Mouse (Mus musculus): Measurements from ENCODE around the gene Slc8a3.

The Slc8a3 gene

DNA sequence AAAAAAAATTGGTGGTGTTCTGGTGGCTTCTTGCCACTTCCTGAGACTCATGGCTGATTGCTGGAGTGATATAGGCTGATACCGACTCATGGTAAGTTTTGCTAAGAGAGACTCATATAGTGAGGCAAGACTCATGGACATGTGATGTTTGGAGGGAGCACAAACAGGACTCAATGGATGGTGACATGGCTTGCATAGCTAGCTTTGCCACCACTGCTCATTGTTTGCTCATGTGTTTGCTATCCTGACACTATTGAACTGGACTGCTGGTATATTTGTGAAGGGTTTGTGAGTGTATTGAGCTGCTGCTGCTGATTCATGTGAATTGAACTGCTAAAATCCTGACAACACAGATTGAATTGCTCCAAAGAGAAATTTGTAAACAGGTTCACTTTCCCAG, 95.8 kb downstream of the Slc8a3 start:
- DNase-seq (ENCODE audit: low read depth), result peak; percentile 38

- no peak for DNase-seq (ENCODE audit: low read depth)
Measured at GRCm38 (mm10) chr12:81235456-81236330, 97.3 kb downstream of the Slc8a3 start.

DNA sequence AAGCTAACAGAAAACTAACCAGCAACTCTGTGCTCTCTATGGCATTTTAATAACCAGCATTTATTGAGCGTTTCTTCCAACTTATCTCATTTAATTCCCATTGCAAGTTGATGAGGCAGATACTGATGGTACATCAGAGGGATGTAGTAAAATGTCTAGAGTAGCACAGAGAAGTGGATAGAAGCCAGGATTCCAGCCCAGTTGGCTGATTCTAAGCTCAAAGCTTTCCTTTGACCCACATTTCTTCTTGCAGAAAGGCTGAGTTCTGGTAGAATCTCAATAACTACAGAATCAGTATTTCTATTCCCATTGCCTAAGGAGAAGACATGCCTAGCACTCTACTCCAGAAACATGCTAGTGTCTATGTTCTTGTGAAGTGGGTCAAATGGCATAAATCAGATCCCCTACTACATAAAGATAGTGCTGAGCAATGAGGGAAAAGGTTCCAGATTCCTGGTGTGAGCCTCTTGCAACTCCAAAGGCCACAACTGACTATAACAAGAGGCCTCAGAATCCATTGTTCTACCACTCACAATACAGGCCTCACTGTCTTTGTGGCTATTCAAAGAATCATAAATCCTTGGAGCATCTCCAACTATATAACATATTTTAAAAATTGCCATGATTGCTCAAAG, 99.1 kb downstream of the Slc8a3 start:
- no peak for DNase-seq (ENCODE audit: low read depth)

GRCm38 (mm10) chr12:81227767-81228460, 105.1 kb downstream of the Slc8a3 start:
- no peak for DNase-seq (ENCODE audit: low read depth)

DNA sequence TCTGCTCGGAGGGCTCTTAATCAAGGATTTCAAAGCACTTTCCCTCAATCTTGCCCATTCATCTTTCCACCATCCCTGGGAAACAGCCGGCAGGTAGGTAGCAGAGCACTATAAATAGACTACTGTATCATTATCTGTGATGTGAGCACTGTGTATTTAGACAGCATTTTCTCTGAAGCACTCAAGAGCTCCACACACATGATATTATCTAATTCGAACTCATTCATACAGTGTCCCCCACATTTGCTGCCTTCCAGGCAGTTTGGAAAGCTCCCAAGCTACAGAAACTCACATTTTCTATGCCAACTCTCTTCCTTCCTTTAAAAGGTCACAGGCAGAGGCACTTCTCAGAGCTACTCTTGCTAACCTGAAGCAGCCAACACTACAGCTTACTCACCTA, 106.4 kb downstream of the Slc8a3 start:
- DNase-seq (ENCODE audit: low read depth), result no peak

- DNase-seq (ENCODE audit: low read depth), result no peak
Measured at GRCm38 (mm10) chr12:81225966-81226577, 106.9 kb downstream of the Slc8a3 start.

- no peak for DNase-seq (ENCODE audit: low read depth)
Measured at GRCm38 (mm10) chr12:81224843-81225242, 108.1 kb downstream of the Slc8a3 start.

DNA sequence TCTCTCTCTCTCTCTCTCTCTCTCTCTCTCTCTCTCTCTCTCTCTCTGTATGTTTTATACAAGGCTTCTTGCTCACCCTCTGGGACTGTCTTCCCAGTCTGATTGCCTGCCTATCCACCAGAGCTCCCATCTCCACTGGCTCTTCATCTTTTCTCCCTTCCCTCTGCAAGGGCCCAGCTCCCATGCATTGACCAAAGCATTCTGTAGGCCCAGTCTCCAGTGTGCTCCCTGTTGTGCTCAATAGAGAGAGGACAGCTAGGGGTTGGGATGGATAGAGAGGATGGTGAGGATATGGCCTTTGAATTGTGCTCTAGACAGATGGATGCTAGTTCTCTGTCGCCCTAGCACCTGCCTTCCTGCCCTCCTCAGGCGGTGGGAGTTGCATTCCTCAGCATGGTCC, 109.7 kb downstream of the Slc8a3 start:
- DNase-seq (ENCODE audit: low read depth), result no peak

DNA sequence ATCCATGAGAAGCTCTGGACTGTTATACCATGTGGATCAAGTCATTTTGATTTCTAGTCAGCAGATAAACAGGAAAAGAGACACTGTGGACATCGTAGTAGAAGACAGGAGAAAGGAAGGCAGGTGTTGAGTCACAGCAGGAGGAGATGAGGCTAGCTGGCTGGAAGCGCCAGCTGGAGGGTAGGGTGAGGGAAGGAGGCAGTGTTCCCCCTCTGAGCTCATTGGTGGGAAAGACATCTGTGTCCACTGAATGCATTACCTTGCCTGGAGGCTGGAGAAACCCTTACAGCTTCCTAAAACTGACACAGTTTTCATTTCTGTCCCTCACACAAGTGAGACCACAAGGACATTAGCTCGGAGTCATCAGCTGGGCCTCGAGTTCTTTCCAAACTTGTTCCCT, 113.6 kb downstream of the Slc8a3 start:
- no peak for DNase-seq (ENCODE audit: low read depth)

DNA sequence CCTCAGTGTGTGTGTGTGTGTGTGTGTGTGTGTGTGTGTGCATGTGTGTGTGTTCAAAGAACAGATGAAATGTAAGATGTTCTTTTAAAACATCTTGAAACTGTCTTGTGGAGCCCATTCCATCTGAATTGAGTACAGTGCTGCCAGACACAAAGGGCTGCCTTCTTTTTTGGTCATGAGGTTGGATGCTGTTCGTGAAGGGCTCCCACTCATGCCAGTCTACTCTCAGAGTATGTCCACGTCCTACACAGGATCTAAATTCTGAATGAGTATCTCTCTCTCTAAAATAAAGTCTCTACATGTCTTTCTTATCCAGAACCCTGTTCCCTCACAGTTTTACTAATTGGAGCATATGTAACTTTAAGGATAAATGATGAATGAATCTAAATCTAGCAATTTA, 124.4 kb downstream of the Slc8a3 start:
- DNase-seq (ENCODE audit: low read depth), result no peak

- DNase-seq (ENCODE audit: low read depth), result peak; percentile 58
Measured at GRCm38 (mm10) chr12:81205619-81206560, 127.1 kb downstream of the Slc8a3 start.

DNA sequence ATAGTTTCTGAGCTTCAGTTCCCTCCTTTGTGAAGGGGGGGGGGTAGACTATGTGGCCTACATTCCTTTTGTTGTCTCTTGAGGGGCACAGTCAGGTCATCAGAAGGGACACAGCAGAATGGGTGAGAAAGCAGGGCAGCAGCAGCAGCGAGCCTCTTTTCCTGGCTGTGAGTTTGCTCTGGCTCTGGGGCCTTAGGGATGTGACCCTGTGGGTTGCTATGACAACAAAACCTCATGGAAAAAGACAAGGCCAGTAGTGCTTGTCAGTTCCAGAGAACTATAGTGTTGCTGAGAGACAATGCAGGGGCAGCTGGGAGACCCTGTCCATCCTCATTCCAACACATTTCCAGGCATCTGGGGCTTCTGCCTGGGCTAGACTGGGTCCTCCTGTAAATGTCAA, 129.8 kb downstream of the Slc8a3 start:
- DNase-seq (ENCODE audit: low read depth), result no peak

GRCm38 (mm10) chr12:81199280-81199955, 133.6 kb downstream of the Slc8a3 start:
- DNase-seq (ENCODE audit: low read depth), result peak; percentile 69

DNA sequence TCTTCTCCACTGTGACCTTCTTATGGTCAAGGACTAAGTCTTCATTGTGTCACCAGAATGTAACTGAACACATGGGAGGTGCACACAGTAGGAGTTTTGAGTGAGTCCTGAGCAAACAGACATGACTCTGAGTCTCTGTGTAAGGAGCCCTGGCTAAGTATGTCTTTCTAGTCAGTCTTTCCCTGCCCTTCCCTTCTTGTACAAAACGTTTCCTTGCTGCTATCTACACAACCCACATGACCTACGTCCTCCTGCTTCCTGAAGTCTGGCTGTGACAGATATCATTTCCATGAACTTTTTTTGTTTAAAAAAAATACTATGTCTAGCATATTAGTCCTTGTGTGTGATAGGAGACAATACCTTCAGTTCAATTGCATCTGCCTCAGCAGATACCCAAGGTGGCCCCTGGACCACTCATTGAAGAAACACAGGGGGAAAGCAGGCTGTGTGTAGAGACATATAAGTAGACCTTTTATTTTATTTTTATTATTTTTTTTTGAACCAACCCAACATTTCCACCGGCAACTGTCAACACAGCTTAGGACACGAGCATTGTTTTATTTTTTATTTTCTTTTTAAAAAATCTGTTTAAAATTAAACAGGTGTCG, 135.4 kb downstream of the Slc8a3 start:
- peak; percentile 5 for DNase-seq (ENCODE audit: low read depth)

DNA sequence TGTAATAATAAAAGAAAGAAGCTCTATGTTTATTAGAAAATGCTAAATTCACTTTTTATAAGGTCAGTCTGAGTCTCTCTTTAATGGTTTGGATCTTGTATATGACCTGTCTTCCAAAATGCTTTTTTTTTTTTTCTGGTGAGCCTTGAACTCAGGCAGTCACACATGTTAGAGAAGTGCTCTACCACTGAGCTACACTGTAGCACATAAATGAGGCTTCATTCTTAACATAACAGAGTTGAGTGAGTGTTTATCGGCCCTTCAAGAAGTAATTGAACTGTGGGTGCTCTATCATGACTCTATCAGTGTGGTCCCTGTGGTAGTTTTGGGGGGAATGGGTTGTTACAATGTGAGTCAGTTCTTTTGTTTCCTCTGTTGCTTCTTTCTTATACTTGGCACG, 139.0 kb downstream of the Slc8a3 start:
- no peak for DNase-seq (ENCODE audit: low read depth)

- no peak for DNase-seq (ENCODE audit: low read depth)
Measured at GRCm38 (mm10) chr12:81189636-81190035, 143.3 kb downstream of the Slc8a3 start.

DNA sequence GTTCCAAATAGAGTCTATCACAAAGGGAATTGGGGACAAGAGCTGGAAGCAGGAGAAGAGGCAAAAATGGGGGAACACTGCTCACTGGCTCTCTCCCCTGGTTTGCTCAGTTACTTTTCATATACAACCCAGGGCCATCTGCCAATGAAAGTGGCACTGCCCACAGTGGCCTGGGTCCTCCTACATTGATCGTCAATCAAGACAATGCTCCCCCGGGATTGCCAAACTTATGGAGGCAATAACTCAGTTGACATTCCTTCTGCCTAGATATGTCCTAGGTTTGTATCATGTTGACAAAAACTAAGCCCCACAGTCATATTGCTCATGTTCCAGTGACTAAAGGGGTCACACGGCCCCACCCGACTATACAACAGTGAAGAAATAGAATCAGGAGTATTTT, 144.0 kb downstream of the Slc8a3 start:
- no peak for DNase-seq (ENCODE audit: low read depth)

DNA sequence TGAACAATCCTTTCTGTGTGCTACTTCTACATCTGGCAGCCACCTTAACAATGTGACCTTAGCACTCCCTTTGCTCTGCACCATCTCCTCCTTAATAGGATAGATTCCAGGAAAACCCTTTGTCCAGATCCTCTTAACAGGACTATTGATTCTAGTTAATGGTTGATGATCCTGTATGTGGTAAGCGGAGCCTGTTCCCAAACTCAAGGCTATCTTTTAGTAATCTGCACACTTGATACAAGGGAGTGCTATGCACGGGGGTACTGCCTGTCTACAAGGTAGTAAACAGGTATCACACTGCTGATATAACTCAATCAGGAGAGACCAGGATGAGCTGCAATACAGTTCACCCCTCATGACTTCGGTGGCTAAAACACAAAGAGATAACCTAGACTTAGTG, 144.6 kb downstream of the Slc8a3 start:
- DNase-seq (ENCODE audit: low read depth), result no peak

GRCm38 (mm10) chr12:81186668-81187067, 146.3 kb downstream of the Slc8a3 start:
- no peak for DNase-seq (ENCODE audit: low read depth)

DNA sequence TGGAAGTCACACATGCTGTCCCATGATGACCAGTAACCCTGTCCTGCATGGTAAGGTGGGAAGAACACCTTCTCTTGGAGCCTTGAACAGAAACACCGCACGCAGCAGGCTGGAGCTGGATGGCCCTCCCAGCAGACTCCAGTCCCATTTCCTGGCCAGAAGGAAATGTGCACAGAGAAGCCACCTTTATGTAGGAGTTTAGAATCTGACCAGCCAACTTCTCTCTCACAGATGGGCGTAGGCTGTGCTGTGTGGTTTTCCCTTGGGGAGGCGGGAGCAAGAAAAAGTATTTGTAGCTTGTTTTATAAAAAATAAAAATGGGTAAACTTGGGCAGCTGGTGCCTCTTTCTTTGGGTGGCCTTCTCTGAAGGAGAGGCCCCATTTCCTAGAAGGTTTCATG, 146.9 kb downstream of the Slc8a3 start:
- DNase-seq (ENCODE audit: low read depth), result no peak

Measured in 416B (cell line).